Mouse (Mus musculus): ENCODE results near the gene Casp8. TPM values are rescaled to one million over a fixed set of nuclear protein-coding genes. Genes with fewer than 3 reads are reported as not detected.
A peak's percentile ranks its signal among the peaks of the same experiment; 100 is the strongest.
"Not testable (repeated sequence)": the region's sequence is repeated elsewhere in the genome, so short reads cannot be mapped to it uniquely, and the experiment has no call there.

The Casp8 gene
- polyA plus RNA-seq, 1 experiment, result 2.3 TPM

- Histone ChIP-seq H3K27ac (ENCODE audit: insufficient read depth, low read length) (no peak overlapping the region), H3K4me1 (ENCODE audit: control insufficient read depth, insufficient read depth, low read length) (no peaks in the 10 kb centered on the region), H3K4me3 (ENCODE audit: insufficient read depth, low read length) (no peak overlapping the region)
- no peak for TF ChIP-seq POLR2A (IDR thresholded peaks at IDR 0.05; ENCODE audit: extremely low read depth, insufficient read depth, low read length)
- no peak for TF ChIP-seq CTCF (IDR thresholded peaks at IDR 0.05; ENCODE audit: extremely low read depth, insufficient read depth, low read length)
Observed at GRCm38 (mm10) chr1:58797370-58797769, 2.2 kb downstream of the Casp8 start.

- TF ChIP-seq CTCF (IDR thresholded peaks at IDR 0.05; ENCODE audit: extremely low read depth, insufficient read depth, low read length), result no peak
- TF ChIP-seq POLR2A (IDR thresholded peaks at IDR 0.05; ENCODE audit: extremely low read depth, insufficient read depth, low read length), result no peak
- no peak overlapping the region for H3K4me3 ChIP-seq (ENCODE audit: insufficient read depth, low read length)
- no peaks in the 10 kb centered on the region for H3K4me1 ChIP-seq (ENCODE audit: control insufficient read depth, insufficient read depth, low read length)
- H3K27ac ChIP-seq (ENCODE audit: insufficient read depth, low read length), result no peak overlapping the region
Observed at GRCm38 (mm10) chr1:58798911-58799310, 3.7 kb downstream of the Casp8 start.

GRCm38 (mm10) chr1:58800644-58801043 is 5.5 kb downstream of the Casp8 start:
- not testable (repeated sequence) for H3K4me3 ChIP-seq (ENCODE audit: insufficient read depth, low read length); H3K27ac ChIP-seq (ENCODE audit: insufficient read depth, low read length); H3K4me1 ChIP-seq (ENCODE audit: control insufficient read depth, insufficient read depth, low read length)

GRCm38 (mm10) chr1:58801558-58802285 is 6.5 kb downstream of the Casp8 start:
- Histone ChIP-seq H3K27ac (ENCODE audit: insufficient read depth, low read length) (peak overlapping the region; percentile 73; the same call in 1 of the 2 replicates), H3K4me1 (ENCODE audit: control insufficient read depth, insufficient read depth, low read length) (no peaks in the 10 kb centered on the region)
- TF ChIP-seq CTCF (IDR thresholded peaks at IDR 0.05; ENCODE audit: extremely low read depth, insufficient read depth, low read length), result no peak
- TF ChIP-seq POLR2A (IDR thresholded peaks at IDR 0.05; ENCODE audit: extremely low read depth, insufficient read depth, low read length), result no peak

GRCm38 (mm10) chr1:58802322-58803273 is 7.4 kb downstream of the Casp8 start:
- peak overlapping the region; percentile 28 for H3K4me3 ChIP-seq (ENCODE audit: insufficient read depth, low read length)
- TF ChIP-seq POLR2A (IDR thresholded peaks at IDR 0.05; ENCODE audit: extremely low read depth, insufficient read depth, low read length) (no peak), CTCF (IDR thresholded peaks at IDR 0.05; ENCODE audit: extremely low read depth, insufficient read depth, low read length) (no peak)
- no peaks in the 10 kb centered on the region for H3K4me1 ChIP-seq (ENCODE audit: control insufficient read depth, insufficient read depth, low read length)
- peak overlapping the region; percentile 91 for H3K27ac ChIP-seq (ENCODE audit: insufficient read depth, low read length)

More at GRCm38 (mm10) chr1:58801558-58802285, 6.5 kb downstream of the Casp8 start:
- H3K4me3 ChIP-seq (ENCODE audit: insufficient read depth, low read length), result no peak overlapping the region

- TF ChIP-seq POLR2A (IDR thresholded peaks at IDR 0.05; ENCODE audit: extremely low read depth, insufficient read depth, low read length) (no peak), CTCF (IDR thresholded peaks at IDR 0.05; ENCODE audit: extremely low read depth, insufficient read depth, low read length) (no peak)
- Histone ChIP-seq H3K4me3 (ENCODE audit: insufficient read depth, low read length) (no peak overlapping the region), H3K27ac (ENCODE audit: insufficient read depth, low read length) (0 out of 2 replicates have a peak overlapping the region, but pooled peaks have one; percentile 46), H3K4me1 (ENCODE audit: control insufficient read depth, insufficient read depth, low read length) (no peaks in the 10 kb centered on the region)
Observed at GRCm38 (mm10) chr1:58803531-58803930, 8.4 kb downstream of the Casp8 start.

GRCm38 (mm10) chr1:58806651-58807050 is 11.5 kb downstream of the Casp8 start:
- Histone ChIP-seq H3K27ac (ENCODE audit: insufficient read depth, low read length) (no peak overlapping the region), H3K4me1 (ENCODE audit: control insufficient read depth, insufficient read depth, low read length) (no peaks in the 10 kb centered on the region), H3K4me3 (ENCODE audit: insufficient read depth, low read length) (no peak overlapping the region)
- TF ChIP-seq CTCF (IDR thresholded peaks at IDR 0.05; ENCODE audit: extremely low read depth, insufficient read depth, low read length) (no peak), POLR2A (IDR thresholded peaks at IDR 0.05; ENCODE audit: extremely low read depth, insufficient read depth, low read length) (no peak)

GRCm38 (mm10) chr1:58826319-58826718 is 31.1 kb downstream of the Casp8 start:
- TF ChIP-seq POLR2A (IDR thresholded peaks at IDR 0.05; ENCODE audit: extremely low read depth, insufficient read depth, low read length), result no peak
- no peak for TF ChIP-seq CTCF (IDR thresholded peaks at IDR 0.05; ENCODE audit: extremely low read depth, insufficient read depth, low read length)
- no peak overlapping the region for H3K4me3 ChIP-seq (ENCODE audit: insufficient read depth, low read length)
- no peaks in the 10 kb centered on the region for H3K4me1 ChIP-seq (ENCODE audit: control insufficient read depth, insufficient read depth, low read length)
- no peak overlapping the region for H3K27ac ChIP-seq (ENCODE audit: insufficient read depth, low read length)

- Histone ChIP-seq H3K4me1 (ENCODE audit: control insufficient read depth, insufficient read depth, low read length) (no peaks in the 10 kb centered on the region), H3K27ac (ENCODE audit: insufficient read depth, low read length) (no peak overlapping the region), H3K4me3 (ENCODE audit: insufficient read depth, low read length) (no peak overlapping the region)
- TF ChIP-seq CTCF (IDR thresholded peaks at IDR 0.05; ENCODE audit: extremely low read depth, insufficient read depth, low read length) (no peak), POLR2A (IDR thresholded peaks at IDR 0.05; ENCODE audit: extremely low read depth, insufficient read depth, low read length) (no peak)
Observed at GRCm38 (mm10) chr1:58830741-58831140, 35.6 kb downstream of the Casp8 start.

Measured in cortical plate, adult 2 months (tissue).